Mouse (Mus musculus) cerebellum, adult 2 months (tissue): ENCODE results near the gene Ccnd2.

Experiments used
- CTCF ChIP-seq: fragments of 200-500 bp; IDR thresholded peaks from 2 replicates; pipeline ENCODE4 v1.5.1; 2011; ENCODE audit warnings: low read depth, mild to moderate bottlenecking, control low read depth, low read length, moderate library complexity, borderline replicate concordance; ENCODE audit not compliant: insufficient read depth
- POLR2A ChIP-seq: fragments of 200-500 bp; IDR thresholded peaks from 2 replicates; pipeline ENCODE4 v1.6.1; 2011; ENCODE audit warnings: low read length, control low read depth, borderline replicate concordance; ENCODE audit not compliant: insufficient read depth

DNA sequence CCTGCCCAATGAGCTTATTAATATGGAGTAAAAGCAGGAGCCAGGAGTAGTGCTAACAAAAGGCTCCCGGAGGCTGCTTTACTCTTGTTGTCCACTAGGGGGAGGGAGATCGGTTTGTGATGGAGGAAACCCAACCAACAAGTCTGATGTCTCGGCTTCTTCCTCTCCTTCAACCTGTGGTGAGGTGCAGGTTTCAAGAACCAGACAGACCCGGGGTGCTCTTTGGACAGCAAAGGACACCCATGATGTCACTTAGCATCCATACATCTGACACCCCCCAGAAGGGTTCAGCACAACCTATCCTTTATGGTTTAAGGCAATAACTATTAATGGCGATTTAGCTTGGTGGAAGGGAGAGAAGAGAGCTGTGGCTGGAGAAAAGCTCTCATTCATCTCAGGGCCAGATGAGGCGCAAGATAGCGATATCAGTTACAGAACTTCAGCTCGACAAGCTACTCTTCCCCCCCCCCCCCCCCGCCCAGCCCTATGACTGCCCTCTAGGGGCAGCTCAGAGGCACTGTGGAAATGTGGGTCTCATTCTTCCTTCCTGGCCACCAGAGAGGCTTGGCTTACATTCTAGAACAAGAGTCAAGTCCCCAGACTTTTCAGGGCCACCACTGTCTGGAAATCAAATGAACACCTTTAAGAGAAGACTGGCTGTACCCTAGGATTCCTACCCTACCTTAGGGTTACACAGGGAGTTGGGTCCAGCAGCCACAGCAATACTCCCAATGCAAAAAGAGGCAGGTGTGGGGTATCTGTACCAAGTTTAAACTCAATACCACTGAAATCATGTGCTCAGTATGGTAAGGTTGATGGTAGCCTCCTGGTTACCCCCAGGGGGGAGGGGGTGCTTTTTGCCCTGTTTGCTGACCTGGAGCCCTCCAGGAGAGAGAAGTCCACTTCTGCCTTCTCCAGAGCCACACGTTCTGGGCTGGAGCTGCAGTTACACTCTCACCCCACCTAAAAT lies 9.6 kb downstream of the Ccnd2 start:
- TF ChIP-seq POLR2A = no peak
- TF ChIP-seq CTCF = peak; percentile 65; the same call in 1 of the 2 replicates
